Mouse (Mus musculus) layer of hippocampus, adult 9-10 months (tissue): Measurements from ENCODE around the gene Cabcoco1.
A peak's percentile ranks its signal among the peaks of the same experiment; 100 is the strongest.

Experiments used
- DNase-seq: peaks from one replicate; pipeline ENCODE4 v3.0.0; 2022; ENCODE audit warnings: low spot score

Cabcoco1 gene

DNA sequence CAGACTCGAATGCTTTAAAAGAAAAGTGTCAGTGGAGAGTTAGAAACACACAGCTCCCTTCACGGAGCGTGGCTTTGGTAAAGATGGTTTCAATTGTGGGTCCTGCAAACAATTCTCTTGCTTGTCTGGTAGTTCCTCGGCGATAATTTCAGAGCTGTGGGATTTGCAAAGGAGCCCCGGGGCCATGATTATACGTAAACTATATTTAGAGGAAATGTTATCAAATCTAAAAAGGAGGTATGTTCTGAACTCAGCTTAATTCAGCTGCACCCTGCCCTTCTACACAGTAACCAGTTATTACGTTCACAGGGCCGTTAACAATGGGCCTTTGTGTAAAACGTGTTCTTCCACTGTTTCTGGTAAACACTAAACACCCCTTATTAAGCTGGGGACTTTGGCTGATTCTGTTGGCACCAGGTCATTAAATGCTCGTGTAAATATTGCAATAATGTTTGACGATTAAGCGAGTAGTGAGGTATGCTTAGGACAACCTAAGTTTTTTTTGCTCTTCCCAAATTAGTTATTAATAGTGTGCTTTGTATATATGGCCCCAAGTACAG, 106.6 kb downstream of the Cabcoco1 start:
- no peak for DNase-seq

GRCm38 (mm10) chr10:68434045-68434639, 107.6 kb downstream of the Cabcoco1 start:
- no peak for DNase-seq

- DNase-seq = no peak
Measured at GRCm38 (mm10) chr10:68431346-68431745, 110.3 kb downstream of the Cabcoco1 start.

- DNase-seq = no peak
Measured at GRCm38 (mm10) chr10:68430929-68431328, 110.8 kb downstream of the Cabcoco1 start.

- DNase-seq = peak; percentile 35
Measured at GRCm38 (mm10) chr10:68420393-68420920, 121.2 kb downstream of the Cabcoco1 start.

GRCm38 (mm10) chr10:68419893-68420292, 121.8 kb downstream of the Cabcoco1 start:
- no peak for DNase-seq

DNA sequence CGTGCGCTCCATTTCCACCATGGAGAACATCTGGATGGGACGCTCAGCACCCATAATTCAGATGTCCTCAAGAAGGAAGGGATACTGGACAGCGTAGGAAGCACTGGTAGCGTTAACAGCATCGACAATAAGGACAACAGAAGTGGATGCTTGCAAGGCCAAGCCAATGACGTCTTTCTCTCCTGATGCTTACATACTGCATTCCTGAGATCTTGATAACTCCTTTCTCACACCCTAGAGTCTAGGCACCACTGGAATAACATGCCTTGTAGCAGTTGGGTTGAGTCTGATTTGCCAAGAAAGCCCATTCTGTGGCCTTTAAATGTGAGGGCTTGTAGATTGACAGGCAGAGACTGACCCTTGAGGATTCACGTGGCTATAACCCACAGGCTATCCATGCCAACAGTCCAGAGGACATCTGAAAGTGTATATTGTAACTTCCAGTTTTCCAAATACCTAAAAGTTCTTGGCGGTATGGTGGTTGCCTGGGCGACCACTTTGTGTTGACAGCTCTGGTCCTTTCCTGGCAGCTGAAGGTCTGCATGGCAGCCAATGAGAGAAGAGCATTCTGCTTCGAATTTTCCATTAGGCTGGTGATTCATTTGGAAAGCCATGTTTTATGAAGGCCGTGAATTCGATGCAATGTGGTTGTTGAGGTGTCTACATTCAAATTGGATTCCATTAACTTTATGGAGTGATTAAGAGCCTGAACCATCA, 124.5 kb downstream of the Cabcoco1 start:
- no peak for DNase-seq

DNA sequence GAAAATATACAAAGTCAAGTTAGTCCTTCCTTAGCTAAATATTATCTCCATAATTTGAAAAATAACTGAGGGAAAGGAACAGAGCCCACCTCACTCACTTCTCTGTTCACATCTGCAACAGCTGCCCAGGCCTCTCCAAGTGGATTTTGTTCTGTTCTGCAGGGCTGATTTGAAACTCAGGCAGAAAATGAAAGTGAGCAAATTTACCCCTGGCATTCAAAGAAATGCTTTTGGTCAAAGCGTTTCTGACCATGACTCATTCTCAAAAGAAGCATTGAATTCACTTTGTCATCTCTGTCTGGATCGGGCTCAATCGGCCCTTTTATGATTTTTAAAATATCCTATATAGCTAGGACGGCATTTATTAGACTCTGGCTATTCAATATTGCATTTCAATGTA, 135.8 kb downstream of the Cabcoco1 start:
- no peak for DNase-seq

DNA sequence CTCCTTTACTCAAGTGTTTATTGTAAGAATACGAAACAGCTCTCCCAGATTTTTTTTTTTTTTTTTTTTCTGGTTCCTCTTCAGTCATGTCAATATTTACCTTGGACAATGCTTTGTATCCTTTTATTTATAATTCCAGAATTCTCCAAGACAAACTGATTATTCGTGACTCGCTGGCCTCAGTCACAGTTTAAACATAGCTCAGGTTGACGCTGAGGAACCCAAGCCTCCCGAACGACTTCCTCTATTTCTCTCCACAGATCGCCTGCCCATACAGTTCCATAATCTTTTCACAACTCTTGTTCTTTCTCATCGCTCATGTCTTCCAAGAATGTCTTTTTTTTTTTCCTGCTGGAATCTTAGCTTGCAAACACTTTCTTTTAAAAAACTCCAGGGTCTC, 144.9 kb downstream of the Cabcoco1 start:
- DNase-seq = no peak

GRCm38 (mm10) chr10:68396083-68396482, 145.6 kb downstream of the Cabcoco1 start:
- no peak for DNase-seq

DNA sequence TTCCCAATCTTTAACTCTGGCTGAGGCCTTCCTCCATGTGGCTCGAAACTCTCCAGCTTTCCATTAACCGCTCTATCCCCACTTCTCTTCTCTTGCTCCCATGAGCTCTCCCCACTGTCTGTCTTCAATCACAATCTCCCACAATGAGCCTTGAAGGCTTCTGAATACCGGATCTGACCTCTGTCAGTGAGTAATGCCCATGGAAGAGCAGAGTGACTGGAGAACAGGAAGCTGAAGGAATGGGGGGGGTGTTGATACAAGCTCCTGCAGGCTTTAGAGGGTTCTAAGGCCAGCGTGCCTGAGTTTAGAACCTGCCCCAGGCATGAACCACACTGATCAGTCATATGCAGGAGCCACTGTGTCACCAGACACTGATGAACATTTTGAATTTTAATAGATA, 150.1 kb downstream of the Cabcoco1 start:
- DNase-seq = no peak

GRCm38 (mm10) chr10:68388802-68389201, 152.9 kb downstream of the Cabcoco1 start:
- DNase-seq = no peak

- DNase-seq = no peak
Measured at GRCm38 (mm10) chr10:68388138-68388537, 153.6 kb downstream of the Cabcoco1 start.
